ENCODE assay signal across 26 mouse cellular contexts in the genomic region with DNA sequence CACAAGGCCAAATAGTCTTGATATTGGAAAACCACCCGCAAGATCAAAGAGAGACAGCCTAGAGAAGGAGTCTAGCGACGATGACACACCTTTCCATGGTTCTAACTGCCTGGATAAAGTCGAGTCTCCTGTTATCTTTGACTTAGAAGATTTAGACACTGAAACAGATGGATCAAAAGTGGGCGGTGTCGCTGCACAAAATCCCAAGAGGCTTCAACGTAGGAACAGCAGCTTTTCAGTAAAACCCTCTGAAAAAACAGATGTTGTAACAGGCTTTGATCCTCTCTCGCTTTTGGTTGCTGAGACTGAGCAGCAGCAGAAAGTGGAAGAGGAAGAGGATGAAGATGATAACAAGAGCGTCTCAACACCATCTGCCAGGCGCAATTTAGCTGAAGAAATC. TPM values are rescaled to one million over a fixed set of nuclear protein-coding genes. Genes with fewer than 3 reads are reported as not detected.
"Had no signal": no experiment of that assay in that cellular context is flagged by ENCODE, and none has a peak within 500 bp of the region (broad histone marks: within the 10 kb centered on the region; RNA-seq: fewer than 3 reads in every experiment).

No protein-coding gene starts in this region.

- H3K4me1 ChIP-seq: limb, embryonic 12.5 days; limb, embryonic 15.5 days; midbrain, embryonic 12.5 days; midbrain, embryonic 15.5 days; neural tube, embryonic 12.5 days; neural tube, embryonic 15.5 days; stomach, embryonic 15.5 days had no signal

- H3K27me3 ChIP-seq: limb, embryonic 12.5 days; limb, embryonic 15.5 days; midbrain, embryonic 12.5 days; midbrain, embryonic 15.5 days; neural tube, embryonic 12.5 days; neural tube, embryonic 15.5 days; stomach, embryonic 15.5 days had no signal

- H3K9me3 ChIP-seq: limb, embryonic 12.5 days; limb, embryonic 15.5 days; midbrain, embryonic 12.5 days; midbrain, embryonic 15.5 days; neural tube, embryonic 12.5 days; neural tube, embryonic 15.5 days; stomach, embryonic 15.5 days had no signal

- H3K4me3 ChIP-seq: limb, embryonic 12.5 days; limb, embryonic 15.5 days; midbrain, embryonic 12.5 days; midbrain, embryonic 15.5 days; neural tube, embryonic 12.5 days; neural tube, embryonic 15.5 days; stomach, embryonic 15.5 days had no signal

- ATAC-seq: inflammation-experienced regulatory T-cells, adult 6 months; intestine, postnatal 0 days; liver, postnatal 0 days; lung, postnatal 0 days; midbrain, embryonic 15.5 days had no signal

- H3K27ac ChIP-seq: kidney, postnatal 0 days; limb, embryonic 12.5 days; limb, embryonic 15.5 days; liver, embryonic 14.5 days; macrophage; midbrain, embryonic 12.5 days; midbrain, embryonic 15.5 days; neural tube, embryonic 12.5 days; neural tube, embryonic 15.5 days; stomach, embryonic 15.5 days had no signal

- H3K9ac ChIP-seq: limb, embryonic 12.5 days; limb, embryonic 15.5 days; liver, embryonic 14.5 days; liver, postnatal 0 days; lung, embryonic 14.5 days; midbrain, embryonic 12.5 days; midbrain, embryonic 15.5 days; neural tube, embryonic 12.5 days; neural tube, embryonic 15.5 days; stomach, embryonic 15.5 days had no signal

- DNase-seq: kidney, adult 2 months; kidney, postnatal 25 days; layer of hippocampus, postnatal 36 days; left cerebral cortex, postnatal 4 days; liver, postnatal 0 days; lung, embryonic 14.5 days; right cerebral cortex, postnatal 14 days; spleen, adult 18-20 months; thymus, adult 18-20 months; thymus, postnatal 36 days had no signal

- H3K4me2 ChIP-seq: limb, embryonic 12.5 days; limb, embryonic 15.5 days; liver, embryonic 11.5 days; lung, embryonic 14.5 days; midbrain, embryonic 12.5 days; midbrain, embryonic 15.5 days; neural tube, embryonic 12.5 days; neural tube, embryonic 15.5 days; stomach, embryonic 15.5 days had no signal

RNA-seq across cellular contexts. Expression of gene Slc24a1, which starts 54.8 kb away (rescaled TPM):
- polyA plus RNA-seq: kidney, adult 2 months; kidney, embryonic 14.5 days; kidney, postnatal 0 days; large intestine, adult 2 months; macrophage; midbrain, embryonic 12.5 days; neural tube, embryonic 12.5 days had no signal
